In the genomic region with DNA sequence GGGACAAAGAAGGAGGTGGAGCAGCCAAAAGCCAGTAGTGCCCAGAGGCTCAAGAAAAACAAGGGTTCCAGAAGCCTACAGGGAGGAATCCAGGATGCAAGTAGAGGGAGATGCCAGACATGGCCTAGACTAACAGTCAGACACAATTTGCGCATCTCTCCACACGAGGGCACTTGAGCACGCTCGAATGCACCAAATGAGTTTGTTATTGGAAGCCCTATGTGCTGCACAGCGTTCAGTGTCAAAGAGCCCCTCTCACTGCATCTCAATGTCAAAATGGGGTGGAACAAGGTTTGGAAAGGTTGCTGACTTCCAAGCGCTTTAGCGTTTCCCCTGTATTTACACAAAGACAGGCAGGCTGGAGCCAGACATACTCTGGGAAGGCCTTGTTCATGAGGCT, we compare ENCODE assay signal across 8 mouse cellular contexts.
DNase-seq lines count a peak whose midpoint lies in the region; ATAC-seq lines count a peak whose summit lies in the region.

No protein-coding gene starts in this region.

- DNase-seq in adrenal gland, postnatal 14 days = peak; percentile 28
- no peak for DNase-seq in adrenal gland, adult 8-10 months
- peak; percentile 84 to 86 for DNase-seq in cerebellum, postnatal 14 days
- DNase-seq in frontal cortex, postnatal 36 days (ENCODE audit: low spot score in 2 of 2) = peak; percentile 70 to 86
- peak; percentile 70 for DNase-seq in left cerebral cortex, postnatal 4 days
- DNase-seq in right cerebral cortex, postnatal 25 days = peak; percentile 73
- DNase-seq in liver = no peak

- intact Hi-C loops in left cerebral cortex, postnatal 4 days (cut with DNase I) = no loop called here

- ATAC-seq in granulocyte monocyte progenitor cell, adult 5-6 weeks (replicated peaks; ENCODE audit: poor library complexity, severe bottlenecking) = no peak

Comparison
In these comparisons a context has a peak if more than half of its experiments do, and no peak if none do; other contexts are left out.
1. DNase-seq: peak in adrenal gland, postnatal 14 days (single experiment), cerebellum, postnatal 14 days (2 of 2), frontal cortex, postnatal 36 days (2 of 2), left cerebral cortex, postnatal 4 days (single experiment) and right cerebral cortex, postnatal 25 days (single experiment); none in adrenal gland, adult 8-10 months (single experiment) and liver (single experiment).